ENCODE assay signal across 28 mouse cellular contexts in genomic region chr13:4400360-4400759, GRCm38 (mm10). TPM values are rescaled to one million over a fixed set of nuclear protein-coding genes. Genes with fewer than 3 reads are reported as not detected.
"Had no signal": no experiment of that assay in that cellular context is flagged by ENCODE, and none has a peak within 500 bp of the region (broad histone marks: within the 10 kb centered on the region; RNA-seq: fewer than 3 reads in every experiment).

No protein-coding gene starts in this region.

RNA-seq across cellular contexts. Expression of gene Akr1c6, which starts 33.7 kb away (rescaled TPM):
- total RNA-seq: common myeloid progenitor, adult 5-6 weeks; forebrain, postnatal 0 days; gastrocnemius, adult 2 months; gastrocnemius, postnatal 10 days; gastrocnemius, postnatal 14 days; gastrocnemius, postnatal 25 days; gastrocnemius, postnatal 36 days; granulocyte monocyte progenitor cell, adult 5-6 weeks; heart, adult 18-20 months; heart, adult 2 months had no signal
- polyA plus RNA-seq: cerebellum, adult 2 months; cortical plate, adult 2 months; embryonic facial prominence, embryonic 10.5 days; embryonic facial prominence, embryonic 11.5 days; embryonic facial prominence, embryonic 12.5 days; embryonic facial prominence, embryonic 13.5 days; embryonic facial prominence, embryonic 14.5 days; embryonic facial prominence, embryonic 15.5 days; erythroblast, embryonic 14.5 days; forebrain, embryonic 10.5 days; forebrain, embryonic 11.5 days; forebrain, embryonic 12.5 days; forebrain, embryonic 13.5 days; forebrain, embryonic 14.5 days; forebrain, embryonic 15.5 days; forebrain, embryonic 16.5 days; forebrain, postnatal 0 days; frontal cortex, adult 2 months; gonadal fat pad, adult 2 months; heart, adult 2 months had no signal
